In the genomic region with DNA sequence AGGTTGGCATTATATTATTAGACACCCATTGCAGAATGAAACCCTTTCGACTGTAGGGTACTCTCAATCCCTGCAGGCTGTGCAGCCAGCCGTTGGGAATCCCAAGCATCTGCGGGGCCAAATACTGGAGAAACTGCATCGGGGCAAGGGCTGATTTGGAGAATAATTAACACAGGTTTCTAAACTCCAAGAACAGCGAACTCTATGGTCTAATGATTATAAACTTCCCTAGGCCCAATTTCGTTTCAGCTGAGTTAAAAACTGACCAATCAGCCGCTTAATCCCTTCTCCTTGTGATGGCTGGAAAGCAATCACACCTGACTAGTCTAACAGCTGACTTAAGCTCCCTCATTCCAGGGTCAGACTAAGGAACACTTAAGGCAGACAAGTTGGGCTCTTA, we compare ENCODE assay signal across 16 mouse cellular contexts. TPM values are rescaled to one million over a fixed set of nuclear protein-coding genes. Genes with fewer than 3 reads are reported as not detected.
A peak's percentile ranks its signal among the peaks of the same experiment; 100 is the strongest.
DNase-seq lines count a peak whose midpoint lies in the region; ATAC-seq and TF ChIP-seq lines count a peak whose summit lies in the region.
"Had no signal": no experiment of that assay in that cellular context is flagged by ENCODE, and none has a peak within 500 bp of the region (broad histone marks: within the 10 kb centered on the region; RNA-seq: fewer than 3 reads in every experiment).

No protein-coding gene starts in this region.

- ATAC-seq in forebrain, embryonic 11.5 days (replicated peaks; ENCODE audit: low FRiP score): no peak
- ATAC-seq in forebrain, postnatal 0 days: no peak
- ATAC-seq in neural tube, embryonic 13.5 days (ENCODE audit: low read depth): no peak

- intact Hi-C loops in gastrocnemius, adult 2 months (cut with DNase I): loop anchor here (10.0 kb wide), 1 partner anchor 99 kb away; no protein-coding TSS in a partner anchor
- intact Hi-C loops in gastrocnemius, postnatal 36 days (cut with DNase I): no loop called here

- no peaks in the 10 kb centered on the region for H3K36me3 ChIP-seq in forebrain, embryonic 11.5 days (ENCODE audit: control insufficient read depth, insufficient read depth, low read length)
- no peaks in the 10 kb centered on the region for H3K36me3 ChIP-seq in forebrain, postnatal 0 days (ENCODE audit: insufficient read depth)
- H3K36me3 ChIP-seq in neural tube, embryonic 13.5 days: no peaks in the 10 kb centered on the region
- H3K36me3 ChIP-seq: G1E had no signal

- no peaks in the 10 kb centered on the region for H3K9me3 ChIP-seq in forebrain, embryonic 11.5 days (ENCODE audit: control insufficient read depth, low read length)
- no peaks in the 10 kb centered on the region for H3K9me3 ChIP-seq in forebrain, postnatal 0 days (ENCODE audit: low read length)
- no peaks in the 10 kb centered on the region for H3K9me3 ChIP-seq in neural tube, embryonic 13.5 days
- H3K9me3 ChIP-seq: G1E; megakaryocyte, embryonic 14.5 days had no signal

- H3K4me1 ChIP-seq in forebrain, embryonic 11.5 days (replicated peaks; ENCODE audit: control insufficient read depth, insufficient read depth, low read length): no peaks in the 10 kb centered on the region; the same call in 1 of the 2 replicates
- H3K4me1 ChIP-seq in forebrain, postnatal 0 days (ENCODE audit: insufficient read depth): peaks cover 5% of the 10 kb centered on the region; the same call in 1 of the 2 replicates
- H3K4me1 ChIP-seq in neural tube, embryonic 13.5 days (replicated peaks): peaks cover 25% of the 10 kb centered on the region

- WGBS in forebrain, embryonic 11.5 days: 30% methylated on average over 7 of the region's 7 CpGs
- WGBS in forebrain, postnatal 0 days: 31% methylated on average over 7 of the region's 7 CpGs
- WGBS in neural tube, embryonic 13.5 days: 38% methylated on average over 7 of the region's 7 CpGs

- no peak overlapping the region for H3K27ac ChIP-seq in forebrain, embryonic 11.5 days (ENCODE audit: low read depth, low read length)
- H3K27ac ChIP-seq in forebrain, postnatal 0 days (ENCODE audit: low read depth, low read length): no peak overlapping the region
- H3K27ac ChIP-seq in neural tube, embryonic 13.5 days (replicated peaks): no peak overlapping the region
- no peak overlapping the region for H3K27ac ChIP-seq in gastrocnemius, adult 2 months
- H3K27ac ChIP-seq: hindbrain, embryonic 14.5 days; liver, embryonic 14.5 days had no signal

- no peak for TF ChIP-seq CTCF in forebrain, postnatal 0 days (IDR thresholded peaks at IDR 0.05; ENCODE audit: low read depth)
- no peak for TF ChIP-seq CTCF in gastrocnemius, adult 2 months (IDR thresholded peaks at IDR 0.05)

- H3K27me3 ChIP-seq in forebrain, embryonic 11.5 days (ENCODE audit: control insufficient read depth, insufficient read depth, low read length): peaks cover 34% of the 10 kb centered on the region
- H3K27me3 ChIP-seq in forebrain, postnatal 0 days (ENCODE audit: insufficient read depth, low read length): peaks cover 14% of the 10 kb centered on the region
- peaks cover 62% of the 10 kb centered on the region for H3K27me3 ChIP-seq in neural tube, embryonic 13.5 days

- peak; percentile 32 for DNase-seq in forebrain, embryonic 11.5 days (ENCODE audit: low spot score)
- DNase-seq in forebrain, postnatal 0 days: no peak
- no peak for DNase-seq in neural tube, embryonic 10.5 days (ENCODE audit: extremely low spot score, low spot score)
- DNase-seq in kidney, postnatal 25 days: peak; percentile 69 to 89
- no peak for DNase-seq in gastrocnemius, adult 2 months
- no peak for DNase-seq in thymus, postnatal 14 days
- DNase-seq in gastrocnemius, postnatal 36 days: no peak
- DNase-seq: retina, postnatal 1 day had no signal

- no peak overlapping the region for H3K4me3 ChIP-seq in forebrain, embryonic 11.5 days (ENCODE audit: low read depth, low read length)
- no peak overlapping the region for H3K4me3 ChIP-seq in forebrain, postnatal 0 days (ENCODE audit: low read depth, low read length)
- H3K4me3 ChIP-seq in neural tube, embryonic 13.5 days: no peak overlapping the region
- H3K4me3 ChIP-seq in gastrocnemius, adult 2 months: no peak overlapping the region
- H3K4me3 ChIP-seq: megakaryocyte, embryonic 14.5 days had no signal

- H3K4me2 ChIP-seq in forebrain, embryonic 11.5 days (ENCODE audit: low read depth, low read length, severe bottlenecking): no peak overlapping the region
- H3K4me2 ChIP-seq in forebrain, postnatal 0 days (ENCODE audit: low read depth): no peak overlapping the region
- peak overlapping the region; percentile 81; the same call in 1 of the 2 replicates for H3K4me2 ChIP-seq in neural tube, embryonic 13.5 days

- no peak overlapping the region for H3K9ac ChIP-seq in forebrain, embryonic 11.5 days (ENCODE audit: low read length)
- H3K9ac ChIP-seq in forebrain, postnatal 0 days: no peak overlapping the region
- H3K9ac ChIP-seq in neural tube, embryonic 13.5 days: no peak overlapping the region
- H3K9ac ChIP-seq: hindbrain, embryonic 14.5 days; liver, embryonic 14.5 days had no signal

RNA-seq across cellular contexts. Expression of a gene that starts 1.1 kb away (rescaled TPM):
- 22.4 and 24.4 TPM in 2 replicates for polyA plus RNA-seq in forebrain, embryonic 11.5 days (2014; fragmentation: Nextera tagmentation; extraction: Ambion mirVana)
- total RNA-seq in forebrain, postnatal 0 days (2014; rRNA removed): 25.3 and 33.4 TPM in 2 replicates
- 10.2 and 12.1 TPM in 2 replicates for polyA plus RNA-seq in forebrain, postnatal 0 days (2015; fragmentation: Nextera tagmentation; extraction: Ambion mirVana)
- 27.9 and 31.0 TPM in 2 replicates for polyA plus RNA-seq in neural tube, embryonic 13.5 days (2015; fragmentation: Nextera tagmentation; extraction: Ambion mirVana)
- total RNA-seq in gastrocnemius, adult 2 months (2021): 10 to 100 TPM; 12.9 to 15.9 TPM
- total RNA-seq in gastrocnemius, postnatal 36 days (2021): 10 to 100 TPM; 22.2 to 24.5 TPM
- polyA plus RNA-seq: G1E had no signal

RNA-seq across cellular contexts. Expression of a gene that starts 23.4 kb away (rescaled TPM):
- polyA plus RNA-seq in forebrain, embryonic 11.5 days (2014; fragmentation: Nextera tagmentation; extraction: Ambion mirVana): not detected in 2 replicates
- total RNA-seq in forebrain, postnatal 0 days (2014; rRNA removed): not detected in 2 replicates
- polyA plus RNA-seq in forebrain, postnatal 0 days (2015; fragmentation: Nextera tagmentation; extraction: Ambion mirVana): not detected in 2 replicates
- polyA plus RNA-seq in neural tube, embryonic 13.5 days (2015; fragmentation: Nextera tagmentation; extraction: Ambion mirVana): not detected in 2 replicates
- total RNA-seq in gastrocnemius, adult 2 months (2021): not detected
- not detected for total RNA-seq in gastrocnemius, postnatal 36 days (2021)
- total RNA-seq: common myeloid progenitor, adult 5-6 weeks; G1E; gastrocnemius, adult 18-20 months; layer of hippocampus, postnatal 10 days had no signal
- polyA plus RNA-seq: G1E; hindbrain, embryonic 14.5 days; liver, embryonic 14.5 days had no signal

Comparison
In these comparisons a context has a peak if more than half of its experiments do, and no peak if none do; other contexts are left out.
1. DNase-seq: peak in forebrain, embryonic 11.5 days (single experiment) and kidney, postnatal 25 days (2 of 2); none in forebrain, postnatal 0 days (single experiment), neural tube, embryonic 10.5 days (single experiment), gastrocnemius, adult 2 months (single experiment), thymus, postnatal 14 days (single experiment) and gastrocnemius, postnatal 36 days (0 of 2).